12 mouse cellular contexts compared by ENCODE assay signal in genomic region chr14:72142883-72143487, GRCm38 (mm10).
A peak's percentile ranks its signal among the peaks of the same experiment; 100 is the strongest.
DNase-seq lines count a peak whose midpoint lies in the region; ATAC-seq lines count a peak whose summit lies in the region.
"Had no signal": no experiment of that assay in that cellular context is flagged by ENCODE, and none has a peak within 500 bp of the region (broad histone marks: within the 10 kb centered on the region; RNA-seq: fewer than 3 reads in every experiment).

No protein-coding gene starts in this region.

- H3K27me3 ChIP-seq in forebrain, embryonic 11.5 days (ENCODE audit: control insufficient read depth, insufficient read depth, low read length), result no peaks in the 10 kb centered on the region
- H3K27me3 ChIP-seq in forebrain, embryonic 10.5 days (ENCODE audit: poor library complexity, severe bottlenecking), result peaks cover 9% of the 10 kb centered on the region; the same call in 1 of the 2 replicates
- H3K27me3 ChIP-seq in kidney, embryonic 16.5 days (ENCODE audit: insufficient read depth, low read length), result no peaks in the 10 kb centered on the region
- no peaks in the 10 kb centered on the region for H3K27me3 ChIP-seq in midbrain, embryonic 11.5 days (ENCODE audit: control insufficient read depth, insufficient read depth, low read length)
- H3K27me3 ChIP-seq: embryonic facial prominence, embryonic 15.5 days; midbrain, embryonic 12.5 days had no signal

- no peak for DNase-seq in forebrain, embryonic 11.5 days (ENCODE audit: low spot score)
- no peak for DNase-seq in forebrain, embryonic 10.5 days (ENCODE audit: extremely low spot score, low spot score)
- no peak for DNase-seq in kidney, postnatal 14 days
- peak; percentile 37 to 65 for DNase-seq in cerebellum, postnatal 25 days
- DNase-seq in midbrain, embryonic 11.5 days (ENCODE audit: low spot score, missing footprints), result no peak
- no peak for DNase-seq in urinary bladder, adult 2 months (ENCODE audit: low spot score)
- DNase-seq: thymus, adult 2 months had no signal

- H3K9ac ChIP-seq in forebrain, embryonic 11.5 days (ENCODE audit: low read length), result no peak overlapping the region
- H3K9ac ChIP-seq in kidney, embryonic 16.5 days (replicated peaks; ENCODE audit: low read length), result no peak overlapping the region
- H3K9ac ChIP-seq in midbrain, embryonic 11.5 days (ENCODE audit: low read length), result no peak overlapping the region
- H3K9ac ChIP-seq: embryonic facial prominence, embryonic 15.5 days; midbrain, embryonic 12.5 days had no signal

- no peak overlapping the region for H3K4me2 ChIP-seq in forebrain, embryonic 11.5 days (ENCODE audit: low read depth, low read length, severe bottlenecking)
- no peak overlapping the region for H3K4me2 ChIP-seq in kidney, embryonic 16.5 days (replicated peaks; ENCODE audit: low read depth, low read length)
- H3K4me2 ChIP-seq in midbrain, embryonic 11.5 days, result no peak overlapping the region
- H3K4me2 ChIP-seq: embryonic facial prominence, embryonic 15.5 days; midbrain, embryonic 12.5 days had no signal

- no peaks in the 10 kb centered on the region for H3K9me3 ChIP-seq in forebrain, embryonic 11.5 days (ENCODE audit: control insufficient read depth, low read length)
- H3K9me3 ChIP-seq in forebrain, embryonic 10.5 days, result no peaks in the 10 kb centered on the region
- H3K9me3 ChIP-seq in kidney, embryonic 16.5 days (ENCODE audit: low read length), result no peaks in the 10 kb centered on the region
- no peaks in the 10 kb centered on the region for H3K9me3 ChIP-seq in midbrain, embryonic 11.5 days (ENCODE audit: control insufficient read depth, low read length)
- H3K9me3 ChIP-seq: embryonic facial prominence, embryonic 15.5 days; midbrain, embryonic 12.5 days had no signal

- 10% methylated on average over 6 of the region's 6 CpGs for WGBS in forebrain, embryonic 11.5 days
- 9% methylated on average over 6 of the region's 6 CpGs for WGBS in forebrain, embryonic 10.5 days
- 16% methylated on average over 6 of the region's 6 CpGs for WGBS in kidney, embryonic 16.5 days
- 9% methylated on average over 6 of the region's 6 CpGs for WGBS in midbrain, embryonic 11.5 days

- no peak overlapping the region for H3K4me3 ChIP-seq in forebrain, embryonic 11.5 days (ENCODE audit: low read depth, low read length)
- H3K4me3 ChIP-seq in forebrain, embryonic 10.5 days, result no peak overlapping the region
- H3K4me3 ChIP-seq in kidney, embryonic 16.5 days (ENCODE audit: low read length), result no peak overlapping the region
- H3K4me3 ChIP-seq in midbrain, embryonic 11.5 days (ENCODE audit: low read depth, low read length), result no peak overlapping the region
- H3K4me3 ChIP-seq: embryonic facial prominence, embryonic 15.5 days; midbrain, embryonic 12.5 days had no signal

- H3K36me3 ChIP-seq in forebrain, embryonic 11.5 days (ENCODE audit: control insufficient read depth, insufficient read depth, low read length), result no peaks in the 10 kb centered on the region
- no peaks in the 10 kb centered on the region for H3K36me3 ChIP-seq in forebrain, embryonic 10.5 days (replicated peaks)
- no peaks in the 10 kb centered on the region for H3K36me3 ChIP-seq in kidney, embryonic 16.5 days (ENCODE audit: insufficient read depth, low read length)
- H3K36me3 ChIP-seq in midbrain, embryonic 11.5 days (ENCODE audit: control insufficient read depth, insufficient read depth, low read length), result no peaks in the 10 kb centered on the region
- H3K36me3 ChIP-seq: embryonic facial prominence, embryonic 15.5 days; midbrain, embryonic 12.5 days had no signal

- ATAC-seq in forebrain, embryonic 11.5 days (replicated peaks; ENCODE audit: low FRiP score), result peak; percentile 49; the same call in 1 of the 2 replicates
- peak; percentile 42; the same call in 1 of the 2 replicates for ATAC-seq in kidney, embryonic 16.5 days (ENCODE audit: low FRiP score, low TSS enrichment)
- ATAC-seq in midbrain, embryonic 11.5 days (ENCODE audit: low FRiP score), result 0 out of 2 replicates have a peak, but pooled peaks have one; percentile 44
- no peak for ATAC-seq in erythroblast, adult 5-6 weeks (replicated peaks; ENCODE audit: low FRiP score, poor library complexity, severe bottlenecking)
- ATAC-seq: intestine, embryonic 16.5 days had no signal

- H3K4me1 ChIP-seq in forebrain, embryonic 11.5 days (replicated peaks; ENCODE audit: control insufficient read depth, insufficient read depth, low read length), result peaks cover 6% of the 10 kb centered on the region; the same call in 1 of the 2 replicates
- H3K4me1 ChIP-seq in forebrain, embryonic 10.5 days, result peaks cover 28% of the 10 kb centered on the region
- no peaks in the 10 kb centered on the region for H3K4me1 ChIP-seq in kidney, embryonic 16.5 days (ENCODE audit: insufficient read depth, low read length)
- H3K4me1 ChIP-seq in midbrain, embryonic 11.5 days (ENCODE audit: control insufficient read depth, insufficient read depth, low read length), result no peaks in the 10 kb centered on the region
- H3K4me1 ChIP-seq: embryonic facial prominence, embryonic 15.5 days had no signal

- no peak overlapping the region for H3K27ac ChIP-seq in forebrain, embryonic 11.5 days (ENCODE audit: low read depth, low read length)
- H3K27ac ChIP-seq in forebrain, embryonic 10.5 days, result no peak overlapping the region
- no peak overlapping the region for H3K27ac ChIP-seq in kidney, embryonic 16.5 days (ENCODE audit: low read length)
- no peak overlapping the region for H3K27ac ChIP-seq in midbrain, embryonic 11.5 days (ENCODE audit: low read depth, low read length)
- H3K27ac ChIP-seq: embryonic facial prominence, embryonic 15.5 days; midbrain, embryonic 12.5 days had no signal

Comparison
In these comparisons a context has a peak if more than half of its experiments do, and no peak if none do; other contexts are left out.
1. DNase-seq: peak in cerebellum, postnatal 25 days (2 of 2); none in forebrain, embryonic 11.5 days (single experiment), forebrain, embryonic 10.5 days (single experiment), kidney, postnatal 14 days (single experiment), midbrain, embryonic 11.5 days (single experiment) and urinary bladder, adult 2 months (single experiment).